9 mouse cellular contexts compared by ENCODE assay signal in genomic region chr9:121890441-121890941, GRCm38 (mm10). TPM values are rescaled to one million over a fixed set of nuclear protein-coding genes. Genes with fewer than 3 reads are reported as not detected.
DNase-seq lines count a peak whose midpoint lies in the region; ATAC-seq and TF ChIP-seq lines count a peak whose summit lies in the region.
"Had no signal": no experiment of that assay in that cellular context is flagged by ENCODE, and none has a peak within 500 bp of the region (broad histone marks: within the 10 kb centered on the region; RNA-seq: fewer than 3 reads in every experiment).

No protein-coding gene starts in this region.

- ATAC-seq in hindbrain, embryonic 16.5 days: no peak
- ATAC-seq in limb, embryonic 13.5 days (ENCODE audit: low FRiP score, low read depth): no peak
- no peak for ATAC-seq in midbrain, embryonic 16.5 days
- no peak for ATAC-seq in forebrain, embryonic 11.5 days (replicated peaks; ENCODE audit: low FRiP score)

- 35% methylated on average over 18 of the region's 18 CpGs for WGBS in hindbrain, embryonic 16.5 days
- WGBS in limb, embryonic 13.5 days: 31% methylated on average over 18 of the region's 18 CpGs
- 42% methylated on average over 18 of the region's 18 CpGs for WGBS in midbrain, embryonic 16.5 days
- 62% methylated on average over 18 of the region's 18 CpGs for WGBS in forebrain, embryonic 11.5 days

- H3ac ChIP-seq in C2C12 (ENCODE audit: control insufficient read depth, insufficient read length, low read depth): no peak overlapping the region

- no peaks in the 10 kb centered on the region for H3K79me3 ChIP-seq in C2C12 (ENCODE audit: low read depth)

- no peak overlapping the region for H3K4me3 ChIP-seq in C2C12 (ENCODE audit: insufficient read depth, poor library complexity, severe bottlenecking)
- no peak overlapping the region for H3K4me3 ChIP-seq in hindbrain, embryonic 16.5 days (ENCODE audit: low read length)
- no peak overlapping the region for H3K4me3 ChIP-seq in limb, embryonic 13.5 days
- H3K4me3 ChIP-seq in midbrain, embryonic 16.5 days (ENCODE audit: low read depth, low read length): no peak overlapping the region
- H3K4me3 ChIP-seq in forebrain, embryonic 11.5 days (ENCODE audit: low read depth, low read length): no peak overlapping the region

- H3K4me2 ChIP-seq in hindbrain, embryonic 16.5 days (ENCODE audit: low read length): peak overlapping the region; percentile 32
- H3K4me2 ChIP-seq in limb, embryonic 13.5 days (replicated peaks): peak overlapping the region; percentile 34
- no peak overlapping the region for H3K4me2 ChIP-seq in midbrain, embryonic 16.5 days (ENCODE audit: low read length)
- H3K4me2 ChIP-seq in forebrain, embryonic 11.5 days (ENCODE audit: low read depth, low read length, severe bottlenecking): no peak overlapping the region

- H3K27me3 ChIP-seq in C2C12 (ENCODE audit: control insufficient read depth, insufficient read depth, insufficient read length): no peaks in the 10 kb centered on the region
- H3K27me3 ChIP-seq in hindbrain, embryonic 16.5 days (replicated peaks; ENCODE audit: control insufficient read depth, insufficient read depth, low read length): no peaks in the 10 kb centered on the region
- no peaks in the 10 kb centered on the region for H3K27me3 ChIP-seq in limb, embryonic 13.5 days
- no peaks in the 10 kb centered on the region for H3K27me3 ChIP-seq in midbrain, embryonic 16.5 days (ENCODE audit: control insufficient read depth, insufficient read depth, low read depth, low read length)
- no peaks in the 10 kb centered on the region for H3K27me3 ChIP-seq in forebrain, embryonic 11.5 days (ENCODE audit: control insufficient read depth, insufficient read depth, low read length)

- no peak overlapping the region for H3K27ac ChIP-seq in hindbrain, embryonic 16.5 days (ENCODE audit: low read depth, low read length)
- no peak overlapping the region for H3K27ac ChIP-seq in limb, embryonic 13.5 days
- H3K27ac ChIP-seq in midbrain, embryonic 16.5 days (ENCODE audit: low read length): no peak overlapping the region
- H3K27ac ChIP-seq in forebrain, embryonic 11.5 days (ENCODE audit: low read depth, low read length): no peak overlapping the region

- peaks cover 2% of the 10 kb centered on the region; the same call in 1 of the 2 replicates for H3K4me1 ChIP-seq in hindbrain, embryonic 16.5 days (ENCODE audit: control insufficient read depth, insufficient read depth, low read depth, low read length)
- peaks cover 11% of the 10 kb centered on the region; the same call in 1 of the 2 replicates for H3K4me1 ChIP-seq in limb, embryonic 13.5 days
- no peaks in the 10 kb centered on the region for H3K4me1 ChIP-seq in midbrain, embryonic 16.5 days (ENCODE audit: control insufficient read depth, insufficient read depth, low read length)
- H3K4me1 ChIP-seq in forebrain, embryonic 11.5 days (replicated peaks; ENCODE audit: control insufficient read depth, insufficient read depth, low read length): no peaks in the 10 kb centered on the region

- H3K36me3 ChIP-seq in C2C12 (ENCODE audit: control insufficient read depth, insufficient read depth): no peaks in the 10 kb centered on the region
- H3K36me3 ChIP-seq in hindbrain, embryonic 16.5 days (ENCODE audit: control insufficient read depth, insufficient read depth, low read length): no peaks in the 10 kb centered on the region
- no peaks in the 10 kb centered on the region for H3K36me3 ChIP-seq in limb, embryonic 13.5 days
- no peaks in the 10 kb centered on the region for H3K36me3 ChIP-seq in midbrain, embryonic 16.5 days (ENCODE audit: control insufficient read depth, insufficient read depth, low read length)
- H3K36me3 ChIP-seq in forebrain, embryonic 11.5 days (ENCODE audit: control insufficient read depth, insufficient read depth, low read length): no peaks in the 10 kb centered on the region

- no peak for TF ChIP-seq CTCF in C2C12 (IDR thresholded peaks at IDR 0.05; ENCODE audit: control insufficient read depth, insufficient read depth, insufficient read length)

- no peak overlapping the region for H3K9ac ChIP-seq in hindbrain, embryonic 16.5 days (ENCODE audit: low read depth, low read length)
- H3K9ac ChIP-seq in limb, embryonic 13.5 days: 0 out of 2 replicates have a peak overlapping the region, but pooled peaks have one; percentile 39
- H3K9ac ChIP-seq in midbrain, embryonic 16.5 days (ENCODE audit: low read depth, low read length): 0 out of 2 replicates have a peak overlapping the region, but pooled peaks have one; percentile 11
- H3K9ac ChIP-seq in forebrain, embryonic 11.5 days (ENCODE audit: low read length): no peak overlapping the region

- no peaks in the 10 kb centered on the region for H3K9me3 ChIP-seq in hindbrain, embryonic 16.5 days (ENCODE audit: control insufficient read depth, low read length)
- H3K9me3 ChIP-seq in limb, embryonic 13.5 days: no peaks in the 10 kb centered on the region
- no peaks in the 10 kb centered on the region for H3K9me3 ChIP-seq in midbrain, embryonic 16.5 days (replicated peaks; ENCODE audit: control insufficient read depth, low read length, poor library complexity, severe bottlenecking)
- H3K9me3 ChIP-seq in forebrain, embryonic 11.5 days (ENCODE audit: control insufficient read depth, low read length): no peaks in the 10 kb centered on the region

- peak; percentile 83 for DNase-seq in adrenal gland, postnatal 10 days
- DNase-seq in gastrocnemius, postnatal 36 days: peak; percentile 70 to 83
- DNase-seq in thymus, postnatal 14 days: peak; percentile 60
- no peak for DNase-seq in forebrain, embryonic 11.5 days (ENCODE audit: low spot score)

- no peaks in the 10 kb centered on the region for H3K79me2 ChIP-seq in C2C12 (ENCODE audit: control insufficient read depth, insufficient read depth)

- intact Hi-C loops in gastrocnemius, postnatal 36 days (cut with DNase I): no loop called here

TF ChIP-seq in C2C12, 6 proteins besides CTCF, POLR2A, EP300 and RAD21:
- TF ChIP-seq MYOD1 (IDR thresholded peaks at IDR 0.05; ENCODE audit: control insufficient read depth, insufficient read length, low read depth) (peak; percentile 82), USF1 (IDR thresholded peaks at IDR 0.05; ENCODE audit: low read depth) (peak; percentile 91), FOSL1 (IDR thresholded peaks at IDR 0.05; ENCODE audit: insufficient read depth, low read length, poor library complexity, severe bottlenecking) (no peak)

RNA-seq across cellular contexts. Expression of gene Ackr2, which starts 7.7 kb away (rescaled TPM):
- polyA plus RNA-seq in C2C12 (2012; fragmentation: generic; extraction: Trizol): not detected
- total RNA-seq in adrenal gland, postnatal 10 days (2021): 1 to 10 TPM; 3.0 to 3.4 TPM
- total RNA-seq in gastrocnemius, postnatal 36 days (2021): under 1 TPM; 0.71 to 0.89 TPM
- 3.5 and 3.8 TPM in 2 replicates for polyA plus RNA-seq in hindbrain, embryonic 16.5 days (2015; fragmentation: Nextera tagmentation; extraction: Ambion mirVana)
- polyA plus RNA-seq in limb, embryonic 13.5 days (2015; fragmentation: Nextera tagmentation; extraction: Ambion mirVana): 0.18 and 0.33 TPM in 2 replicates
- 3.2 and 3.3 TPM in 2 replicates for polyA plus RNA-seq in midbrain, embryonic 16.5 days (2015; fragmentation: Nextera tagmentation; extraction: Ambion mirVana)
- polyA plus RNA-seq in forebrain, embryonic 11.5 days (2014; fragmentation: Nextera tagmentation; extraction: Ambion mirVana): 0.97 and 1.4 TPM in 2 replicates

RNA-seq across cellular contexts. Expression of gene Cyp8b1, which starts 25.6 kb away (rescaled TPM):
- not detected for polyA plus RNA-seq in C2C12 (2012; fragmentation: generic; extraction: Trizol)
- 10 to 100 TPM; 16.2 to 27.8 TPM for total RNA-seq in adrenal gland, postnatal 10 days (2021)
- not detected for total RNA-seq in gastrocnemius, postnatal 36 days (2021)
- not detected in 2 replicates for polyA plus RNA-seq in hindbrain, embryonic 16.5 days (2015; fragmentation: Nextera tagmentation; extraction: Ambion mirVana)
- not detected in 2 replicates for polyA plus RNA-seq in limb, embryonic 13.5 days (2015; fragmentation: Nextera tagmentation; extraction: Ambion mirVana)
- not detected in 2 replicates for polyA plus RNA-seq in midbrain, embryonic 16.5 days (2015; fragmentation: Nextera tagmentation; extraction: Ambion mirVana)
- not detected in 2 replicates for polyA plus RNA-seq in forebrain, embryonic 11.5 days (2014; fragmentation: Nextera tagmentation; extraction: Ambion mirVana)
- total RNA-seq: left cerebral cortex, adult 8-10 months had no signal

RNA-seq across cellular contexts. Expression of gene Higd1a, which starts 32.3 kb away (rescaled TPM):
- 55.5 TPM for polyA plus RNA-seq in C2C12 (2012; fragmentation: generic; extraction: Trizol)
- 100 to 1,000 TPM; 111 to 113 TPM for total RNA-seq in adrenal gland, postnatal 10 days (2021)
- total RNA-seq in gastrocnemius, postnatal 36 days (2021): 10 to 100 TPM; 96.5 to 97.5 TPM
- 160 and 166 TPM in 2 replicates for polyA plus RNA-seq in hindbrain, embryonic 16.5 days (2015; fragmentation: Nextera tagmentation; extraction: Ambion mirVana)
- polyA plus RNA-seq in limb, embryonic 13.5 days (2015; fragmentation: Nextera tagmentation; extraction: Ambion mirVana): 192 and 196 TPM in 2 replicates
- polyA plus RNA-seq in midbrain, embryonic 16.5 days (2015; fragmentation: Nextera tagmentation; extraction: Ambion mirVana): 143 and 154 TPM in 2 replicates
- 170 and 184 TPM in 2 replicates for polyA plus RNA-seq in forebrain, embryonic 11.5 days (2014; fragmentation: Nextera tagmentation; extraction: Ambion mirVana)

RNA-seq across cellular contexts. Expression of gene Ccdc13, which starts 51.2 kb away (rescaled TPM):
- polyA plus RNA-seq in C2C12 (2012; fragmentation: generic; extraction: Trizol): 0.12 TPM
- total RNA-seq in adrenal gland, postnatal 10 days (2021): 1 to 10 TPM in 1 of 2 experiments, under 1 TPM in 1; 0.63 to 1.3 TPM
- total RNA-seq in gastrocnemius, postnatal 36 days (2021): under 1 TPM in 1 of 2 experiments, not detected in 1; 0.17 TPM
- polyA plus RNA-seq in hindbrain, embryonic 16.5 days (2015; fragmentation: Nextera tagmentation; extraction: Ambion mirVana): 2.8 and 3.6 TPM in 2 replicates
- 0.76 and 0.88 TPM in 2 replicates for polyA plus RNA-seq in limb, embryonic 13.5 days (2015; fragmentation: Nextera tagmentation; extraction: Ambion mirVana)
- 5.1 and 6.8 TPM in 2 replicates for polyA plus RNA-seq in midbrain, embryonic 16.5 days (2015; fragmentation: Nextera tagmentation; extraction: Ambion mirVana)
- polyA plus RNA-seq in forebrain, embryonic 11.5 days (2014; fragmentation: Nextera tagmentation; extraction: Ambion mirVana): 2.6 and 2.7 TPM in 2 replicates

Comparison
In these comparisons a context has a peak if more than half of its experiments do, and no peak if none do; other contexts are left out.
1. H3K4me2 ChIP-seq: peak in hindbrain, embryonic 16.5 days (single experiment) and limb, embryonic 13.5 days (single experiment); none in midbrain, embryonic 16.5 days (single experiment) and forebrain, embryonic 11.5 days (single experiment).
2. H3K9ac ChIP-seq: peak in limb, embryonic 13.5 days (single experiment) and midbrain, embryonic 16.5 days (single experiment); none in hindbrain, embryonic 16.5 days (single experiment) and forebrain, embryonic 11.5 days (single experiment).